Mouse (Mus musculus) urinary bladder, postnatal 10 days (tissue): Measurements from ENCODE around the gene Capn2.

Source experiments
- DNase-seq: peaks from one replicate; pipeline ENCODE4 v3.0.0; 2022; ENCODE audit warnings: low spot score

The Capn2 gene

GRCm38 (mm10) chr1:182525601-182526000 lies 8.2 kb upstream of the Capn2 start:
- DNase-seq: no peak

- no peak for DNase-seq
Observed at GRCm38 (mm10) chr1:182523692-182524091, 6.3 kb upstream of the Capn2 start.

- DNase-seq: no peak
Observed at GRCm38 (mm10) chr1:182522961-182523360, 5.6 kb upstream of the Capn2 start.

GRCm38 (mm10) chr1:182520938-182521500 lies 3.6 kb upstream of the Capn2 start:
- no peak for DNase-seq

- DNase-seq: no peak
Observed at GRCm38 (mm10) chr1:182520091-182520937, 2.9 kb upstream of the Capn2 start.

GRCm38 (mm10) chr1:182519341-182519740 lies 1.9 kb upstream of the Capn2 start:
- DNase-seq: no peak

GRCm38 (mm10) chr1:182518811-182519210 lies 1.4 kb upstream of the Capn2 start:
- DNase-seq: no peak

- no peak for DNase-seq
Observed at GRCm38 (mm10) chr1:182518143-182518680, 804 bp upstream of the Capn2 start.

- DNase-seq: no peak
Observed at GRCm38 (mm10) chr1:182517677-182518011, 236 bp upstream of the Capn2 start.

GRCm38 (mm10) chr1:182514803-182515590 lies 2.4 kb downstream of the Capn2 start:
- no peak for DNase-seq

GRCm38 (mm10) chr1:182513714-182514113 lies 3.7 kb downstream of the Capn2 start:
- no peak for DNase-seq

GRCm38 (mm10) chr1:182512901-182513410 lies 4.5 kb downstream of the Capn2 start:
- no peak for DNase-seq

GRCm38 (mm10) chr1:182511778-182512177 lies 5.6 kb downstream of the Capn2 start:
- no peak for DNase-seq

GRCm38 (mm10) chr1:182511073-182511472 lies 6.3 kb downstream of the Capn2 start:
- no peak for DNase-seq

GRCm38 (mm10) chr1:182509110-182509797 lies 8.2 kb downstream of the Capn2 start:
- DNase-seq: no peak

GRCm38 (mm10) chr1:182506229-182506986 lies 11.0 kb downstream of the Capn2 start:
- DNase-seq: no peak

GRCm38 (mm10) chr1:182505291-182505690 lies 12.1 kb downstream of the Capn2 start:
- no peak for DNase-seq

GRCm38 (mm10) chr1:182504223-182504622 lies 13.2 kb downstream of the Capn2 start:
- no peak for DNase-seq

- DNase-seq: no peak
Observed at GRCm38 (mm10) chr1:182503206-182503900, 14.1 kb downstream of the Capn2 start.

- no peak for DNase-seq
Observed at GRCm38 (mm10) chr1:182502491-182503050, 14.8 kb downstream of the Capn2 start.
